Mouse (Mus musculus) liver, adult 2 months (tissue): ENCODE results near the gene Hoxa3.

Experiments
- CTCF ChIP-seq: fragments of 200-500 bp; IDR thresholded peaks from 2 replicates; pipeline ENCODE4 v1.5.1; 2011; ENCODE audit warnings: low read depth, low read length, control low read depth
- POLR2A ChIP-seq: fragments of 200-500 bp; IDR thresholded peaks from 2 replicates; pipeline ENCODE4 v1.6.1; 2011; ENCODE audit warnings: low read length, control low read depth; ENCODE audit not compliant: insufficient read depth; ENCODE audit errors: extremely low read depth

DNA sequence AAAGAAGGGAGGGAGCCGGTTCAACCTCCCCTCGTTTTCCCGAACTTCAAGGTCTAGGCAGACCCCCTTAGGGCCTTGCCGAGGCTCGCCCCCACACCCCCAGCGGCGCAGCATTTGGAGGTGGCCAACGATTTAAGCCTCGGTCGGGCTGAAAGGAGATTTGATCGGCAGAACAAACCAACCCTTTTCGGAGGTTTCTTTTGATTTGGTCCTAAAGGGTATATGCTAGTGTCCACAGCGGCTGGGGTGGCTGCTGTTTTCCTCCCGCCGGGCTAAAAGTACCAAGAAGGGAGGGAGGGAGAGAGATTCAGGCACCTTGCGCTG is 36.2 kb upstream of the Hoxa3 start:
- TF ChIP-seq POLR2A (no peak), CTCF (no peak)
